Mouse (Mus musculus) ovary, postnatal 10 days (tissue): ENCODE measurements at regions not wholly inside any gene's neighbourhood (a gene's known extent, or its start where the extent isn't known, plus 50 kb on each side); places are given as distances from the start of the nearest gene placed in this dataset.
"Not testable (repeated sequence)": the region's sequence is repeated elsewhere in the genome, so short reads cannot be mapped to it uniquely, and the experiment has no call there.

Experiments used
- DNase-seq: peaks from one replicate; pipeline ENCODE4 v3.0.0; 2022; ENCODE audit warnings: low spot score

- not testable (repeated sequence) for DNase-seq
Observed at GRCm38 (mm10) chrX:50602461-50602875, 174.2 kb upstream of the Olfr1324 start.

- not testable (repeated sequence) for DNase-seq
Observed at GRCm38 (mm10) chrX:50600262-50600661, 172.0 kb upstream of the Olfr1324 start.

- DNase-seq: no peak
Observed at GRCm38 (mm10) chrX:50599780-50600179, 171.5 kb upstream of the Olfr1324 start.

- DNase-seq: not testable (repeated sequence)
Observed at GRCm38 (mm10) chrX:50597626-50598025, 169.3 kb upstream of the Olfr1324 start.

- DNase-seq: no peak
Observed at GRCm38 (mm10) chrX:50597105-50597504, 168.8 kb upstream of the Olfr1324 start.

- DNase-seq: not testable (repeated sequence)
Observed at GRCm38 (mm10) chrX:50594976-50595375, 166.7 kb upstream of the Olfr1324 start.

GRCm38 (mm10) chrX:50591477-50591876, 163.2 kb upstream of the Olfr1324 start:
- DNase-seq: no peak

GRCm38 (mm10) chrX:50590673-50591341, 162.5 kb upstream of the Olfr1324 start:
- DNase-seq: peak; percentile 24

GRCm38 (mm10) chrX:50588892-50589291, 160.6 kb upstream of the Olfr1324 start:
- no peak for DNase-seq

- no peak for DNase-seq
Observed at GRCm38 (mm10) chrX:50583741-50584580, 155.7 kb upstream of the Olfr1324 start.

GRCm38 (mm10) chrX:50580200-50580599, 151.9 kb upstream of the Olfr1324 start:
- DNase-seq: no peak

- peak; percentile 80 for DNase-seq
Observed at GRCm38 (mm10) chrX:50576824-50577223, 148.5 kb upstream of the Olfr1324 start.

- DNase-seq: peak; percentile 76
Observed at GRCm38 (mm10) chrX:50572191-50573095, 144.1 kb upstream of the Olfr1324 start.

- peak; percentile 60 for DNase-seq
Observed at GRCm38 (mm10) chrX:50569087-50569486, 140.8 kb upstream of the Olfr1324 start.

- DNase-seq: peak; percentile 91
Observed at GRCm38 (mm10) chrX:50566345-50566744, 138.0 kb upstream of the Olfr1324 start.

GRCm38 (mm10) chrX:50565031-50565430, 136.7 kb upstream of the Olfr1324 start:
- not testable (repeated sequence) for DNase-seq

- no peak for DNase-seq
Observed at GRCm38 (mm10) chrX:50560915-50561314, 132.6 kb upstream of the Olfr1324 start.

- peak; percentile 42 for DNase-seq
Observed at GRCm38 (mm10) chrX:50550297-50550696, 122.0 kb upstream of the Olfr1324 start.

GRCm38 (mm10) chrX:50549713-50550112, 121.4 kb upstream of the Olfr1324 start:
- no peak for DNase-seq

- DNase-seq: not testable (repeated sequence)
Observed at GRCm38 (mm10) chrX:50537785-50538159, 109.5 kb upstream of the Olfr1324 start.

GRCm38 (mm10) chrX:50537122-50537784, 109.0 kb upstream of the Olfr1324 start:
- DNase-seq: no peak

- DNase-seq: no peak
Observed at GRCm38 (mm10) chrX:50504047-50504446, 75.7 kb upstream of the Olfr1324 start.
